Mouse (Mus musculus) spleen, adult 18-20 months (tissue): ENCODE data around the gene Smco3.
"Not testable (repeated sequence)": the region's sequence is repeated elsewhere in the genome, so short reads cannot be mapped to it uniquely, and the experiment has no call there.

ENCODE experiments used
- DNase-seq, 2 experiments: peaks; one replicate each; pipeline ENCODE4 v3.0.0; 2022; ENCODE audit warnings: mixed read lengths in 2 of 2

The Smco3 gene

GRCm38 (mm10) chr6:136835352-136835751 lies at the start of gene Smco3:
TSS of gene Smco3 (minus strand) at chr6:136835452.
- DNase-seq: no peak

GRCm38 (mm10) chr6:136884766-136885165 lies 49.5 kb upstream of the Smco3 start:
- not testable (repeated sequence) for DNase-seq

- DNase-seq: no peak
Observed at GRCm38 (mm10) chr6:136883961-136884360, 48.7 kb upstream of the Smco3 start.

- DNase-seq: no peak
Observed at GRCm38 (mm10) chr6:136883431-136883915, 48.2 kb upstream of the Smco3 start.

GRCm38 (mm10) chr6:136881678-136882077 lies 46.4 kb upstream of the Smco3 start:
- DNase-seq: no peak

GRCm38 (mm10) chr6:136875670-136876069 lies 40.4 kb upstream of the Smco3 start, which contains the start of gene Mgp:
TSS of gene Mgp (minus strand) at chr6:136875823.
- DNase-seq: no peak

- no peak for DNase-seq
Observed at GRCm38 (mm10) chr6:136874599-136874998, 39.3 kb upstream of the Smco3 start.

- DNase-seq: no peak
Observed at GRCm38 (mm10) chr6:136868921-136869320, 33.7 kb upstream of the Smco3 start.

- no peak for DNase-seq
Observed at GRCm38 (mm10) chr6:136866150-136866549, 30.9 kb upstream of the Smco3 start.

- no peak for DNase-seq
Observed at GRCm38 (mm10) chr6:136865360-136865759, 30.1 kb upstream of the Smco3 start.

- DNase-seq: no peak
Observed at GRCm38 (mm10) chr6:136861020-136861419, 25.8 kb upstream of the Smco3 start.

- no peak for DNase-seq
Observed at GRCm38 (mm10) chr6:136858420-136858819, 23.2 kb upstream of the Smco3 start.

- DNase-seq: no peak
Observed at GRCm38 (mm10) chr6:136857873-136858260, 22.6 kb upstream of the Smco3 start.

- peak in 1 of 2 experiments; percentile 10 for DNase-seq
Observed at GRCm38 (mm10) chr6:136857186-136857872, 22.1 kb upstream of the Smco3 start, which contains the start of gene Art4. TSS of gene Art4 (minus strand) at chr6:136857733.

- DNase-seq: no peak
Observed at GRCm38 (mm10) chr6:136856071-136856636, 20.9 kb upstream of the Smco3 start.

GRCm38 (mm10) chr6:136855183-136855582 lies 19.9 kb upstream of the Smco3 start:
- DNase-seq: no peak

- DNase-seq: peak in 1 of 2 experiments; percentile 22
Observed at GRCm38 (mm10) chr6:136854361-136854781, 19.1 kb upstream of the Smco3 start.

GRCm38 (mm10) chr6:136852762-136853161 lies 17.5 kb upstream of the Smco3 start:
- DNase-seq: no peak

GRCm38 (mm10) chr6:136852348-136852747 lies 17.1 kb upstream of the Smco3 start:
- DNase-seq: no peak

- no peak for DNase-seq
Observed at GRCm38 (mm10) chr6:136850267-136850666, 15.0 kb upstream of the Smco3 start.

GRCm38 (mm10) chr6:136848971-136849370 lies 13.7 kb upstream of the Smco3 start:
- no peak for DNase-seq

- DNase-seq: no peak
Observed at GRCm38 (mm10) chr6:136848399-136848798, 13.1 kb upstream of the Smco3 start.

GRCm38 (mm10) chr6:136847790-136848189 lies 12.5 kb upstream of the Smco3 start:
- DNase-seq: peak; percentile 30 to 73

GRCm38 (mm10) chr6:136847267-136847666 lies 12.0 kb upstream of the Smco3 start:
- DNase-seq: no peak
